Mouse (Mus musculus) thymus, adult 2 months (tissue): ENCODE measurements around the gene Aco1. TPM values are rescaled to one million over a fixed set of nuclear protein-coding genes. Genes with fewer than 3 reads are reported as not detected.

Source experiments
- DNase-seq: peaks from one replicate; pipeline ENCODE4 v3.0.0; 2021
- H3K27ac ChIP-seq: fragments of 200-500 bp; 2 replicates; pipeline ENCODE4 v1.5.1; 2012; ENCODE audit warnings: low read length, control low read depth; ENCODE audit not compliant: control insufficient read depth, insufficient read depth
- H3K27me3 ChIP-seq: fragments of 200-500 bp; 2 replicates; pipeline ENCODE4 v1.6.1; 2012; ENCODE audit warnings: mild to moderate bottlenecking, low read length, moderate library complexity, mixed read lengths; ENCODE audit not compliant: control insufficient read depth, insufficient read depth
- H3K36me3 ChIP-seq: fragments of 200-500 bp; 2 replicates; pipeline ENCODE4 v1.6.1; 2012; ENCODE audit warnings: mild to moderate bottlenecking, low read length, moderate library complexity; ENCODE audit not compliant: control insufficient read depth, insufficient read depth
- H3K4me1 ChIP-seq: fragments of 200-500 bp; replicated peaks from 2 replicates; pipeline ENCODE4 v1.6.1; 2012; ENCODE audit warnings: low read length; ENCODE audit not compliant: control insufficient read depth, insufficient read depth
- H3K4me3 ChIP-seq: fragments of 200-500 bp; 2 replicates; pipeline ENCODE4 v1.5.1; 2012; ENCODE audit warnings: mild to moderate bottlenecking, low read length, control low read depth, moderate library complexity; ENCODE audit not compliant: control insufficient read depth, insufficient read depth
- CTCF ChIP-seq: fragments of 200-500 bp; IDR thresholded peaks from 2 replicates; pipeline ENCODE4 v1.5.1; 2012; ENCODE audit warnings: mild to moderate bottlenecking, control low read depth, low read length, moderate library complexity, borderline replicate concordance; ENCODE audit not compliant: control insufficient read depth, poor library complexity, insufficient read depth; ENCODE audit errors: extremely low read depth
- POLR2A ChIP-seq: fragments of 200-500 bp; IDR thresholded peaks from 2 replicates; pipeline ENCODE4 v1.6.1; 2012; ENCODE audit warnings: mild to moderate bottlenecking, low read length, control low read depth, moderate library complexity; ENCODE audit not compliant: control insufficient read depth, poor library complexity, insufficient read depth; ENCODE audit errors: extremely low read depth
- WGBS: fragments of 180-500 bp; shearing (Covaris S2); methylation state at CpG from one replicate; pipeline ENCODE4 v1.1.7; 2018; 5-methylcytosine and 5-hydroxymethylcytosine counted together
- polyA plus RNA-seq: library from polyadenylated mRNA; depleted of rRNA; stranded (reverse); fragments of >200 nt; gene quantifications from 2 replicates; pipeline ENCODE4 v1.2.3, GENCODE M21; 2012; rRNA removed

The Aco1 gene
- polyA plus RNA-seq, 1 experiment = 28.2 TPM

DNA sequence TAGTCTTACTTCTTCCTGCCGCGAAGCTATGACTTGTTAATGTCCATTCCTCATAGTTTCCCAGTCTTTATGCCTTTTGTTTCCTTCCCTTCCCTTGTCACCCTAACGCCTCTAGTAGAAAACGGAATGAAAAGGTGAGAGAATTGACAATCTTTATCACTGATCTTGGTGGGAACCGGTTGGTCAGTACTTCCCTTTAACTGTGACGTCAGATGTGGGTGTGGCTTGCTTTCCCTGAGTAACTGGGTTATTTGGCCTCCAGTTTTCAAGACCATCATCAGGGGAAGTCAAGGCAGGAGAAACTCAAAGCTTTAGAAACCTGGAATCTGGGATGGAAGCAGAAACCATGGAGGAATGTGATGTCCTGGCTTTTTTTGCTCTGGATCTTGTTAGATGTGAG is 99.0 kb downstream of the Aco1 start:
- no peak overlapping the region for H3K27ac ChIP-seq
- H3K36me3 ChIP-seq = no peaks in the 10 kb centered on the region
- H3K4me3 ChIP-seq = no peak overlapping the region
- TF ChIP-seq POLR2A (no peak), CTCF (no peak)
- H3K4me1 ChIP-seq = peaks cover 15% of the 10 kb centered on the region
- H3K27me3 ChIP-seq = no peaks in the 10 kb centered on the region
- DNase-seq = no peak
- 68% methylated on average over 6 of the region's 6 CpGs for WGBS

DNA sequence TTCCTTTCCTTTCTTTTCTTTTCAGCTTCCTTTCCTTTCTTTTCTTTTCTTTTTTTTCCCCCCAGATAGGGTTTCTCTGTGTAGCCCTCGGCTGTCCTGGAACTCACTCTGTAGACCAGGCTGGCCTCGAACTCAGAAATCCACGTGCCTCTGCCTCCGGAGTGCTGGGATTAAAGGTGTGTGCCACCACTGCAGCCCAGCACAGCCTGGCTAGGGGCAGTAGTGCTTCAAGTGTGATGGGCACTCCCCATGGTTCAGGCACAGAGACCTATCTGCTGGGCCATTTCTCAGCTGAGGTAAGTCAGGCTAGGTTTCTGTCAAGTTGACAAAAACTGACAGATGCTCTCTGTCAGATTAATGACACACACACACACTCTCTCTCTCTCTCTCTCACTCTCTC is 100.1 kb downstream of the Aco1 start:
- Histone ChIP-seq H3K4me1 (peaks cover 15% of the 10 kb centered on the region), H3K4me3 (no peak overlapping the region), H3K27ac (no peak overlapping the region), H3K36me3 (no peaks in the 10 kb centered on the region), H3K27me3 (no peaks in the 10 kb centered on the region)
- no peak for DNase-seq
- no peak for TF ChIP-seq CTCF
- TF ChIP-seq POLR2A = no peak
- WGBS = 98% methylated on average over 4 of the region's 4 CpGs

DNA sequence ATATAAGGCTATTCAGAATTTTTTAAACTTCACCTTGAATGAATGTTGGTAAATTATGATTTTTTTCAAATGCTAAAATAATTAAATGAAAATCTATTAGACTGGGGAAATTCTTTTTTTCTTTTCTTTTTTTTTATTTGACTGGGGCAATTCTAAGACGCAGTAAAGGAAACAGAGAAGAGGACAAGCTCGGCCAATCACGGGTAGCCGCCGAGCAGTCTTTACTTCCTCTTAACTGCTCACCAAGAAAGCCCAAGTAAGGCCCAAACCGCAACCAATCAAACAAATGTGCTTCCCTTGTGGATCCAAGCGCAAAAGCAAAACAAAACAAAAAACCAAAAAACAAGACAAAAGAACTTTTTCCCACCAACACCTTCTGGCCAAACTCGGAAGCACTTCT is 101.2 kb downstream of the Aco1 start:
- no peaks in the 10 kb centered on the region for H3K27me3 ChIP-seq
- no peak for DNase-seq
- H3K4me3 ChIP-seq = no peak overlapping the region
- no peaks in the 10 kb centered on the region for H3K36me3 ChIP-seq
- H3K4me1 ChIP-seq = peaks cover 9% of the 10 kb centered on the region
- H3K27ac ChIP-seq = no peak overlapping the region
- WGBS = 9% methylated on average over 8 of the region's 8 CpGs
- TF ChIP-seq CTCF (no peak), POLR2A (no peak)

Other genes with a start within 250 kb of the Aco1 start
- 22.8 and 24.8 TPM in 2 replicates for gene Ddx58, start 96.7 kb downstream of the Aco1 start, polyA plus RNA-seq
- gene Smim27, start 126.5 kb downstream of the Aco1 start, polyA plus RNA-seq = 10.9 and 18.4 TPM in 2 replicates
- gene Topors, start 126.8 kb downstream of the Aco1 start, polyA plus RNA-seq = 6.1 and 7.4 TPM in 2 replicates
- gene Ndufb6, start 136.3 kb downstream of the Aco1 start, polyA plus RNA-seq = 102 and 125 TPM in 2 replicates